Mouse (Mus musculus) heart, adult 2 months (tissue): ENCODE results near the gene Mad1l1. TPM values are rescaled to one million over a fixed set of nuclear protein-coding genes. Genes with fewer than 3 reads are reported as not detected.

Source experiments
- DNase-seq, 2 experiments: peaks; one replicate each; pipeline ENCODE4 v3.0.0; 2021
- H3K27ac ChIP-seq: fragments of 200-600 bp; 2 replicates; pipeline ENCODE4 v1.8.1; 2022
- H3K27me3 ChIP-seq: fragments of 200-500 bp; 2 replicates; pipeline ENCODE4 v1.6.1; 2012; ENCODE audit warnings: mild to moderate bottlenecking, low read length, inconsistent platforms, mixed read lengths; ENCODE audit not compliant: control insufficient read depth, insufficient read depth
- H3K36me3 ChIP-seq: fragments of 200-500 bp; 2 replicates; pipeline ENCODE4 v1.6.1; 2012; ENCODE audit warnings: low read length, inconsistent platforms; ENCODE audit not compliant: control insufficient read depth, insufficient read depth
- H3K4me1 ChIP-seq: fragments of 200-500 bp; 2 replicates; pipeline ENCODE4 v1.6.1; 2011; ENCODE audit warnings: low read length; ENCODE audit not compliant: control insufficient read depth, insufficient read depth
- H3K4me3 ChIP-seq: fragments of 200-600 bp; 2 replicates; pipeline ENCODE4 v1.8.1; 2022
- H3K79me2 ChIP-seq: fragments of 200-500 bp; replicated peaks from 2 replicates; pipeline ENCODE4 v1.6.1; 2012; ENCODE audit warnings: mild to moderate bottlenecking, inconsistent platforms, low read length, moderate library complexity, mixed read lengths; ENCODE audit not compliant: control insufficient read depth, insufficient read depth
- H3K9ac ChIP-seq: fragments of 200-500 bp; 2 replicates; pipeline ENCODE4 v1.6.1; 2012; ENCODE audit warnings: low read depth, mild to moderate bottlenecking, control low read depth, inconsistent platforms, low read length, mixed read lengths
- CTCF ChIP-seq: fragments of 200-600 bp; IDR thresholded peaks from 2 replicates; pipeline ENCODE4 v1.8.1; 2022; ENCODE audit warnings: antibody characterized with exemption, mild to moderate bottlenecking, moderate library complexity
- EP300 ChIP-seq: fragments of 200-500 bp; IDR thresholded peaks from 2 replicates; pipeline ENCODE4 v1.6.1; 2011; ENCODE audit warnings: low read depth, low read length, control low read depth; ENCODE audit not compliant: insufficient read depth
- POLR2A ChIP-seq: fragments of 200-500 bp; IDR thresholded peaks from 2 replicates; pipeline ENCODE4 v1.6.1; 2011; ENCODE audit warnings: mild to moderate bottlenecking, low read depth, low read length, control low read depth; ENCODE audit not compliant: insufficient read depth
- WGBS: fragments of 180-500 bp; shearing (Covaris S2); methylation state at CpG from one replicate; pipeline ENCODE4 v1.1.7; 2018; 5-methylcytosine and 5-hydroxymethylcytosine counted together
- intact Hi-C: fragments of 180-260 bp; cut with DNase I; formaldehyde crosslinking; loops from one replicate; pipeline ENCODE4 v1.15.1; 2025
- polyA plus RNA-seq: library from polyadenylated mRNA; depleted of rRNA; stranded (reverse); fragments of >200 nt; gene quantifications from 2 replicates; pipeline ENCODE4 v1.2.3, GENCODE M21; 2012
- total RNA-seq, 2 experiments: library from RNA; stranded (reverse); gene quantifications; 2 replicates each; pipeline ENCODE4 v1.2.3; 2021

Mad1l1 gene
- total and polyA plus RNA-seq, 3 experiments = 9.4 to 12.2 (median 10.1) TPM

DNA sequence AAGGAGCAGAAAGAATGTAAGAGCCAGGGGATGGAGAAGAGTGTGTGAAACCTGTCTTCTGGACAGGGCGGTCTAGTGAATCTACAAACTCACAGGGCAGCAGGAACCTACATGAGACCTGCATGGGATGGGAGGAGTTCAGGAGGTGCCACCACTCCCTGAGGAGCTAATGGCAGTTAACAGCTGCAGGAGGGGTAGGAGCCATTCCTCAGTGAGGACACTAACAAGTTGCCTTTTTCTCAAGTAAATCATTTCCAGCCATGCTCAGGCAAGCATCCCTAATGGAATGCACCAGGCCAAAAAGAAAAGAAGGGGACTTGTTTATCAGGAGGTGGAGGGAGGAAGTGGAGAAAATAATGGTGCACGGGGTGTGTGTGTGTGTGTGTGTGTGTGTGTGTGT, 95.5 kb downstream of the Mad1l1 start:
- no peaks in the 10 kb centered on the region for H3K27me3 ChIP-seq
- intact Hi-C loops = no loop called here
- WGBS = 77% methylated on average over 2 of the region's 2 CpGs
- no peak overlapping the region for H3K27ac ChIP-seq
- H3K9ac ChIP-seq = no peak overlapping the region
- peaks cover 2% of the 10 kb centered on the region for H3K4me1 ChIP-seq
- no peak for DNase-seq
- no peaks in the 10 kb centered on the region for H3K79me2 ChIP-seq
- no peak for TF ChIP-seq CTCF
- TF ChIP-seq POLR2A = no peak
- TF ChIP-seq EP300 = no peak
- no peak overlapping the region for H3K4me3 ChIP-seq
- no peaks in the 10 kb centered on the region for H3K36me3 ChIP-seq

GRCm38 (mm10) chr5:140225103-140225502, 96.2 kb downstream of the Mad1l1 start:
- TF ChIP-seq EP300 (no peak), POLR2A (no peak), CTCF (no peak)
- H3K36me3 ChIP-seq = no peaks in the 10 kb centered on the region
- no peak for DNase-seq
- H3K79me2 ChIP-seq = no peaks in the 10 kb centered on the region
- intact Hi-C loops = no loop called here
- no peak overlapping the region for H3K4me3 ChIP-seq
- peaks cover 2% of the 10 kb centered on the region for H3K4me1 ChIP-seq
- no peak overlapping the region for H3K27ac ChIP-seq
- H3K9ac ChIP-seq = no peak overlapping the region
- no peaks in the 10 kb centered on the region for H3K27me3 ChIP-seq
- WGBS = 95% methylated on average over 2 of the region's 2 CpGs

- Histone ChIP-seq H3K36me3 (no peaks in the 10 kb centered on the region), H3K4me1 (peaks cover 5% of the 10 kb centered on the region), H3K9ac (no peak overlapping the region), H3K4me3 (no peak overlapping the region), H3K27me3 (no peaks in the 10 kb centered on the region), H3K27ac (no peak overlapping the region), H3K79me2 (no peaks in the 10 kb centered on the region)
- 92% methylated on average over 20 of the region's 20 CpGs for WGBS
- no peak for TF ChIP-seq EP300
- TF ChIP-seq POLR2A = no peak
- TF ChIP-seq CTCF = no peak
- intact Hi-C loops = no loop called here
- no peak for DNase-seq
These were observed 98.0 kb downstream of the Mad1l1 start for GRCm38 (mm10) chr5:140223070-140224053.

GRCm38 (mm10) chr5:140221016-140221650, 100.2 kb downstream of the Mad1l1 start:
- H3K27me3 ChIP-seq = no peaks in the 10 kb centered on the region
- TF ChIP-seq POLR2A (no peak), CTCF (no peak), EP300 (no peak)
- intact Hi-C loops = no loop called here
- H3K9ac ChIP-seq = no peak overlapping the region
- H3K4me3 ChIP-seq = no peak overlapping the region
- DNase-seq = peak; percentile 43 to 61
- 51% methylated on average over 3 of the region's 3 CpGs for WGBS
- H3K36me3 ChIP-seq = no peaks in the 10 kb centered on the region
- H3K4me1 ChIP-seq = peaks cover 9% of the 10 kb centered on the region
- H3K79me2 ChIP-seq = no peaks in the 10 kb centered on the region
- H3K27ac ChIP-seq = no peak overlapping the region

- DNase-seq = no peak
- Histone ChIP-seq H3K9ac (no peak overlapping the region), H3K79me2 (no peaks in the 10 kb centered on the region), H3K4me1 (peaks cover 9% of the 10 kb centered on the region), H3K36me3 (no peaks in the 10 kb centered on the region), H3K27me3 (no peaks in the 10 kb centered on the region), H3K4me3 (no peak overlapping the region), H3K27ac (no peak overlapping the region)
- intact Hi-C loops = no loop called here
- WGBS = 84% methylated on average over 1 of the region's 1 CpGs
- TF ChIP-seq EP300 (no peak), CTCF (no peak), POLR2A (no peak)
These were observed 102.1 kb downstream of the Mad1l1 start for GRCm38 (mm10) chr5:140219252-140219651.

DNA sequence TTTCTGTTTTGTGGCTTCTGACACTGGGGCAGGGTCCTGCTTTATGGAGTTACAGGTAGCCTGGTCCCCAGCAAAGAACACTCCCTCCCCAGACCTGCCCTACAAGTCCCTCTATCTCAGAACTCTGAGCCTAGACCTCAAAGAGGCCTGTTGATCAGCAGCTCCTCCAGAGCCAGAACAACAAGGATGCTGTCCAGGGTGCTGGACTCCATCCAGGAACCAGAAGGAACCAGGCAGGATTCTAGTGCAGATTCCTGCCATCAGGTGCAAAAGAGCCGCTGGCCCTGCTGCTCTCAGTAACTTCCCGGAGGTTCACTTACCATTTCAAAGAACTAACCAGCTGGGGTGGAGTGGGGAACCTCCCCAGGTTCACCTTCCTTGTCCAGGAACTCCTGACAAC, 103.5 kb downstream of the Mad1l1 start:
- no peaks in the 10 kb centered on the region for H3K27me3 ChIP-seq
- H3K79me2 ChIP-seq = no peaks in the 10 kb centered on the region; the same call in 1 of the 2 replicates
- WGBS = 53% methylated on average over 2 of the region's 2 CpGs
- peaks cover 9% of the 10 kb centered on the region for H3K4me1 ChIP-seq
- no peak for DNase-seq
- intact Hi-C loops = no loop called here
- TF ChIP-seq POLR2A (no peak), EP300 (no peak), CTCF (no peak)
- peak overlapping the region; percentile 54 for H3K27ac ChIP-seq
- H3K9ac ChIP-seq = no peak overlapping the region
- no peaks in the 10 kb centered on the region for H3K36me3 ChIP-seq
- no peak overlapping the region for H3K4me3 ChIP-seq
